Mouse (Mus musculus) testis, adult 2 months (tissue): ENCODE measurements around the gene Slc22a2. TPM values are rescaled to one million over a fixed set of nuclear protein-coding genes. Genes with fewer than 3 reads are reported as not detected.
"Not testable (repeated sequence)": the region's sequence is repeated elsewhere in the genome, so short reads cannot be mapped to it uniquely, and the experiment has no call there.

Source experiments
- H3K27ac ChIP-seq: fragments of 200-500 bp; 2 replicates; pipeline ENCODE4 v1.5.1; 2012; ENCODE audit warnings: low read depth, low read length; ENCODE audit not compliant: control insufficient read depth, insufficient read depth
- H3K27me3 ChIP-seq: fragments of 200-500 bp; 2 replicates; pipeline ENCODE4 v1.6.1; 2012; ENCODE audit warnings: mild to moderate bottlenecking, low read length, moderate library complexity; ENCODE audit not compliant: control insufficient read depth, insufficient read depth
- H3K36me3 ChIP-seq: fragments of 200-500 bp; 2 replicates; pipeline ENCODE4 v1.6.1; 2012; ENCODE audit warnings: mild to moderate bottlenecking, low read length; ENCODE audit not compliant: control insufficient read depth, insufficient read depth
- H3K4me1 ChIP-seq: fragments of 200-500 bp; 2 replicates; pipeline ENCODE4 v1.6.1; 2012; ENCODE audit warnings: low read length; ENCODE audit not compliant: control insufficient read depth, insufficient read depth
- H3K4me3 ChIP-seq: fragments of 200-500 bp; 2 replicates; pipeline ENCODE4 v1.5.1; 2012; ENCODE audit warnings: low read depth, mild to moderate bottlenecking, low read length, moderate library complexity, mixed read lengths; ENCODE audit not compliant: control insufficient read depth
- CTCF ChIP-seq: fragments of 200-500 bp; IDR thresholded peaks from 2 replicates; pipeline ENCODE4 v1.5.1; 2012; ENCODE audit warnings: low read depth, mild to moderate bottlenecking, inconsistent platforms, low read length, moderate library complexity; ENCODE audit not compliant: control insufficient read depth, insufficient read depth, insufficient replicate concordance
- POLR2A ChIP-seq: fragments of 200-500 bp; IDR thresholded peaks from 2 replicates; pipeline ENCODE4 v1.6.1; 2012; ENCODE audit warnings: low read depth, mild to moderate bottlenecking, inconsistent platforms, low read length, moderate library complexity; ENCODE audit not compliant: control insufficient read depth
- polyA plus RNA-seq: library from polyadenylated mRNA; depleted of rRNA; stranded (reverse); fragments of >200 nt; gene quantifications from 2 replicates; pipeline ENCODE4 v1.2.3, GENCODE M21; 2012; rRNA removed

Slc22a2 gene
- not detected in 2 replicates for polyA plus RNA-seq

GRCm38 (mm10) chr17:12583991-12584390 is at the start of gene Slc22a2:
Slc22a2 (plus strand) TSS chr17:12584132.
- no peaks in the 10 kb centered on the region for H3K27me3 ChIP-seq
- no peaks in the 10 kb centered on the region; the same call in 1 of the 2 replicates for H3K4me1 ChIP-seq

GRCm38 (mm10) chr17:12534353-12535145 is 49.4 kb upstream of the Slc22a2 start:
- TF ChIP-seq POLR2A (no peak), CTCF (peak; percentile 82; the same call in 1 of the 2 replicates)
- Histone ChIP-seq H3K4me3 (no peak overlapping the region), H3K27ac (no peak overlapping the region), H3K36me3 (no peaks in the 10 kb centered on the region), H3K27me3 (no peaks in the 10 kb centered on the region), H3K4me1 (peaks cover 5% of the 10 kb centered on the region)

More at GRCm38 (mm10) chr17:12583991-12584390, at the start of gene Slc22a2:
- no peak within 1 kb of the TSS for H3K27ac ChIP-seq
- H3K36me3 ChIP-seq = no peaks in the 10 kb centered on the region
- TF ChIP-seq POLR2A (no peak), CTCF (no peak)
- H3K4me3 ChIP-seq = no peak within 1 kb of the TSS

GRCm38 (mm10) chr17:12562215-12562614 is 21.7 kb upstream of the Slc22a2 start:
- no peaks in the 10 kb centered on the region for H3K4me1 ChIP-seq
- H3K27me3 ChIP-seq = no peaks in the 10 kb centered on the region
- H3K27ac ChIP-seq = no peak overlapping the region
- no peak overlapping the region for H3K4me3 ChIP-seq
- no peaks in the 10 kb centered on the region for H3K36me3 ChIP-seq
- TF ChIP-seq CTCF (no peak), POLR2A (no peak)

DNA sequence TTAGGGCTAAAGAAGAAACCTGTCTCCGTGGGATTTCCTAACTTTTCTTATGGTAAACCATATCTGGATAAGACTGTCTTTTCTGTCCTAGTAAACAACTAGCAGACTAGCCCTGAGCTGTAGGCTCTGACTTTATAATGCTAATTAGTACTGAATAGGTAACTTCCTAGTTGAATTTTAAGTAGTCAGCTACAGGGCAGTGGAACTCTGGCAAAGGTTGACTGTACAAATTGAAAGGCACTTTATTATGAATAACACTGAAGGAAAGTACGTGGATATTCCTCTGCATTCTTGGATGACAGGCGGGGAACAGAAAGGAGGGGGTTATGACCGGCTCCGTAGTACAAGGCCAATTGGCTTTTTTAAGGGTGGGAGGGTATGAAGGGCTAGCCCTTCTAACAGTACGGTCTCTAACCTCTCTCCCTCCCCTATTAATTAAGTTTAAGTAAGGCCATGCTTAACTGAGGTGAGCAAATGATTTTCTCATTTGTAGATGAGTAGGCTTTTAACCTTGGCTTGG is 19.4 kb upstream of the Slc22a2 start:
- H3K4me1 ChIP-seq, H3K27me3 ChIP-seq, H3K27ac ChIP-seq, H3K4me3 ChIP-seq, H3K36me3 ChIP-seq: not testable (repeated sequence)

- no peaks in the 10 kb centered on the region for H3K4me1 ChIP-seq
- TF ChIP-seq CTCF (no peak), POLR2A (no peak)
- H3K36me3 ChIP-seq = no peaks in the 10 kb centered on the region
- H3K27me3 ChIP-seq = no peaks in the 10 kb centered on the region
- H3K4me3 ChIP-seq = no peak overlapping the region
- no peak overlapping the region for H3K27ac ChIP-seq
Observed at GRCm38 (mm10) chr17:12565443-12565842, 18.5 kb upstream of the Slc22a2 start.

DNA sequence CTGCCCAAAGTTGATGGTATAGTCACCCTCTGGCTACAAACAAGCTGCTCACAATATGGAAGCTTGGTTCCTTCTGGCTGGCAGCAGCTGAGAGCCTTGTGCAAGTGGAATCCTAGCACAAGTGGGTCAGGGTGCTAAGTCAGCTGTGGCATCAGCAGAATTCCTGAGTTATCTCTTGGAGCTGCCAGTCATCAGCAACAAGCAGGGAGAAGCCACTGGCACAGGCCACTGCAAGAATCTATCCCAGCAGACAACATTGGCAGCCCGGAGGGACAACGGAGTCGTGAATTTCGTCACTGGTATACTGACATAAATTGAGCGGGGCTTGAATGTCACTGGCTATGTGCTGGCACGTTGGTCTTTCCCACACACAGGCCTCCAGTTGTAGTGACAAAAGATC is 12.6 kb upstream of the Slc22a2 start:
- Histone ChIP-seq H3K27ac (peak overlapping the region; percentile 15; the same call in 1 of the 2 replicates), H3K4me3 (no peak overlapping the region), H3K4me1 (no peaks in the 10 kb centered on the region), H3K27me3 (no peaks in the 10 kb centered on the region), H3K36me3 (no peaks in the 10 kb centered on the region)
- TF ChIP-seq POLR2A (no peak), CTCF (no peak)

DNA sequence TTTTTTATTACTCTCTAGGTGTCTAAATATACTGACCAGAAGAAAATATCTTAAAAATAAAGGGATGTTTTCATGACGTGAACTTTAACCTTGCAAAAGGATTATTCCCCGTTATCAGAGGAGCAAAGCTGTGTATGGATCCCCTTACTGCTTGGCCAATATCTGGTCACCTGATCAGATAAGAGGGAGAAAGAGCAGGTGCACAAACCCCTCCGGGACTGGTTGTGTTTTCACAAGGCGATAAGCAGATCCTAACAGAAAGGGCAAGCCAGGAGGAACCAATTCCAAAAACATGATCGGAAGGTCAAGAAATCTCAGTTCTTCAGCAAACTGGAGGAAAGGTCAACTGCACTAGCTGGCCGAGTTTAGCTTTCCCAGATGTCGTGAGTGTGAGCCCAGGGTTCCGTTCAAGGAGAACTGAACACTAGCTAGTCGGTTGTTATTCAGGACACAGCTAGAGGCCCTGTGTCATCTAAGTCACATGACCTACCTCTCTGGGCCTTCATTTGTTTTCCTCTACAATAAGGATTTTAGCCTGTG is 11.9 kb upstream of the Slc22a2 start:
- Histone ChIP-seq H3K27me3 (no peaks in the 10 kb centered on the region), H3K36me3 (no peaks in the 10 kb centered on the region), H3K27ac (no peak overlapping the region), H3K4me3 (no peak overlapping the region), H3K4me1 (no peaks in the 10 kb centered on the region)
- TF ChIP-seq CTCF (no peak), POLR2A (no peak)
